ENCODE assay signal across 19 mouse cellular contexts in the genomic region with DNA sequence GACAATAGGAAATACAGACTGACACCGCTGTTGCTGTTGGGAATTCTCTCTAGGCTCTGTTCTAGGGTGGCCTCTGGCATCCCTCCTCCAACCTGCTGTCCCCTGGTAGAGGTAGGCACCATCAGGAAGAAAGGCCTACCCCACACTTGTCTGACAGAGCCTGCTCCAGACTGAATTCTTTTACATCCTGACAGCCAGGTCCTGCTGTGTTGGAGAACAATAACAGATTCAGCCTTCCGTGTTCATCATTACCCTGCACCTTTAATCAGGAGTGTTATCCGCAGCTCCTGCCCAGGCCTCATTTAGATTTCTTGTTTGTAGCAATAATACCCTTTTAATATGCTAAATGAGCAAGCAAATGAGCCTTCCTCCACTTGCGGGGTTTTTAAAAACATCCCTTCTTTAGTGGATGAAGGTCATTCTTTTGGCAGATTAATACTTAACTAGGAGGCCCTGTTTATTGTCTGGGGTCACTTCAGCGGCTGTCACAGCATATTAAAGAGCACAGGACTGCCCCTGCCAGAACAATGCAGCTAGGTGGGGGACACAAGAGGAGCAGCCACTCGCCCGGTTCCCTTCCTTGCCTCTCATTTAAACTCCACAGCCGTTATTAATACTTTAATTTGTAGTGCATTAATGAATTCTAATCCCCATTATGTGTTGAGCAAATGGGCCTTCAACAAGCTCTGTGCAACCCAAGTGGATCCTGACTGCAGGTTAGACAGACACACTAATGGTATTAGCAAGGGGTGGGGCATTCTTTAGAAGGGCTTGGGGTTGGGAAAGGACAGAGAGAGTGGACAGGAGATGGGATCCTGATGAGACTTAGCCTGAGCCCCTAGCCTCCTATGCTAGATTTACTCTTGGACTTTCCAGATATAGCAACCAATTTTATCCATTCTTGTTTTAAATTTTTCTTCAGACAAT. TPM values are rescaled to one million over a fixed set of nuclear protein-coding genes. Genes with fewer than 3 reads are reported as not detected.
DNase-seq lines count a peak whose midpoint lies in the region; ATAC-seq lines count a peak whose summit lies in the region.
"Had no signal": no experiment of that assay in that cellular context is flagged by ENCODE, and none has a peak within 500 bp of the region (broad histone marks: within the 10 kb centered on the region; RNA-seq: fewer than 3 reads in every experiment).

No protein-coding gene starts in this region.

- H3K4me2 ChIP-seq in hindbrain, embryonic 11.5 days (replicated peaks; ENCODE audit: low read depth, low read length): no peak overlapping the region
- H3K4me2 ChIP-seq in midbrain, embryonic 14.5 days (ENCODE audit: low read length): no peak overlapping the region
- H3K4me2 ChIP-seq: heart, embryonic 12.5 days; intestine, embryonic 15.5 days; limb, embryonic 13.5 days had no signal

- no peaks in the 10 kb centered on the region for H3K9me3 ChIP-seq in hindbrain, embryonic 11.5 days (ENCODE audit: control insufficient read depth, low read length)
- no peaks in the 10 kb centered on the region for H3K9me3 ChIP-seq in hindbrain, embryonic 10.5 days
- H3K9me3 ChIP-seq in midbrain, embryonic 14.5 days (ENCODE audit: control insufficient read depth, low read length): no peaks in the 10 kb centered on the region
- H3K9me3 ChIP-seq: heart, embryonic 12.5 days; intestine, embryonic 15.5 days; limb, embryonic 13.5 days had no signal

- H3K27me3 ChIP-seq in hindbrain, embryonic 11.5 days (ENCODE audit: control insufficient read depth, insufficient read depth, low read length): no peaks in the 10 kb centered on the region
- peaks cover 71% of the 10 kb centered on the region for H3K27me3 ChIP-seq in hindbrain, embryonic 10.5 days (ENCODE audit: insufficient read depth, poor library complexity, severe bottlenecking)
- H3K27me3 ChIP-seq in midbrain, embryonic 14.5 days (ENCODE audit: control insufficient read depth, insufficient read depth, low read length): peaks cover 6% of the 10 kb centered on the region; the same call in 1 of the 2 replicates
- H3K27me3 ChIP-seq: intestine, embryonic 15.5 days; limb, embryonic 13.5 days had no signal

- peak; percentile 10 for DNase-seq in hindbrain, embryonic 11.5 days (ENCODE audit: low spot score)
- no peak for DNase-seq in hindbrain, embryonic 10.5 days (ENCODE audit: low spot score)
- DNase-seq in R1 (ENCODE audit: low read depth, low spot score): peak; percentile 8
- DNase-seq in embryo, embryonic 9.5 days (ENCODE audit: extremely low spot score): peak; percentile 25
- peak; percentile 40 for DNase-seq in midbrain, embryonic 14.5 days
- DNase-seq in layer of hippocampus, postnatal 25 days (ENCODE audit: extremely low spot score in 1 of 2, low spot score in 1 of 2): no peak
- no peak for DNase-seq in left cerebral cortex, postnatal 4 days
- DNase-seq: adrenal gland, postnatal 14 days; B cell, adult 2 months; cerebellum, adult 9-10 months; heart, postnatal 36 days; thymus, postnatal 4 days had no signal

- H3K4me3 ChIP-seq in hindbrain, embryonic 11.5 days (ENCODE audit: low read depth, low read length): no peak overlapping the region
- no peak overlapping the region for H3K4me3 ChIP-seq in hindbrain, embryonic 10.5 days
- no peak overlapping the region for H3K4me3 ChIP-seq in midbrain, embryonic 14.5 days (replicated peaks; ENCODE audit: low read depth, low read length)
- H3K4me3 ChIP-seq: erythroblast, embryonic 14.5 days; heart, embryonic 12.5 days; intestine, embryonic 15.5 days; left cerebral cortex, adult 2 months; limb, embryonic 13.5 days had no signal

- peaks cover 2% of the 10 kb centered on the region; the same call in 1 of the 2 replicates for H3K4me1 ChIP-seq in hindbrain, embryonic 11.5 days (replicated peaks; ENCODE audit: control insufficient read depth, insufficient read depth, low read length)
- peaks cover 13% of the 10 kb centered on the region for H3K4me1 ChIP-seq in hindbrain, embryonic 10.5 days (replicated peaks)
- peaks cover 6% of the 10 kb centered on the region; the same call in 1 of the 2 replicates for H3K4me1 ChIP-seq in midbrain, embryonic 14.5 days (ENCODE audit: control insufficient read depth, insufficient read depth, low read length)
- H3K4me1 ChIP-seq: intestine, embryonic 15.5 days; limb, embryonic 13.5 days had no signal

- H3K27ac ChIP-seq in hindbrain, embryonic 11.5 days (ENCODE audit: low read depth, low read length): no peak overlapping the region
- H3K27ac ChIP-seq in hindbrain, embryonic 10.5 days: no peak overlapping the region; the same call in 1 of the 2 replicates
- peak overlapping the region; percentile 62 for H3K27ac ChIP-seq in midbrain, embryonic 14.5 days (replicated peaks; ENCODE audit: low read depth, low read length)
- H3K27ac ChIP-seq: intestine, embryonic 15.5 days; left cerebral cortex, adult 2 months; limb, embryonic 13.5 days; liver, embryonic 14.5 days had no signal

- WGBS in hindbrain, embryonic 11.5 days: 15% methylated on average over 8 of the region's 8 CpGs
- 22% methylated on average over 8 of the region's 8 CpGs for WGBS in hindbrain, embryonic 10.5 days
- 10% methylated on average over 8 of the region's 8 CpGs for WGBS in midbrain, embryonic 14.5 days

- no peak overlapping the region for H3K9ac ChIP-seq in hindbrain, embryonic 11.5 days (ENCODE audit: low read depth, low read length)
- H3K9ac ChIP-seq in midbrain, embryonic 14.5 days (replicated peaks; ENCODE audit: low read length): no peak overlapping the region
- H3K9ac ChIP-seq: heart, embryonic 12.5 days; intestine, embryonic 15.5 days; limb, embryonic 13.5 days; liver, embryonic 14.5 days had no signal

- intact Hi-C loops in left cerebral cortex, postnatal 4 days (cut with DNase I): no loop called here

- ATAC-seq in hindbrain, embryonic 11.5 days (ENCODE audit: low FRiP score): no peak
- ATAC-seq in midbrain, embryonic 14.5 days (ENCODE audit: low FRiP score, low TSS enrichment): no peak
- ATAC-seq: activated CD4-positive, CD25-positive, alpha-beta regulatory T cell, adult 4 months; intestine, embryonic 15.5 days had no signal

- no peaks in the 10 kb centered on the region for H3K36me3 ChIP-seq in hindbrain, embryonic 11.5 days (ENCODE audit: control insufficient read depth, insufficient read depth, low read length)
- no peaks in the 10 kb centered on the region for H3K36me3 ChIP-seq in hindbrain, embryonic 10.5 days
- no peaks in the 10 kb centered on the region for H3K36me3 ChIP-seq in midbrain, embryonic 14.5 days (ENCODE audit: control insufficient read depth, insufficient read depth, low read length)
- H3K36me3 ChIP-seq: heart, embryonic 12.5 days; intestine, embryonic 15.5 days; limb, embryonic 13.5 days had no signal

RNA-seq across cellular contexts. Expression of a gene that starts 21.1 kb away (rescaled TPM):
- polyA plus RNA-seq in hindbrain, embryonic 11.5 days (2014; fragmentation: Nextera tagmentation; extraction: Ambion mirVana): 7.5 and 8.2 TPM in 2 replicates
- polyA plus RNA-seq in hindbrain, embryonic 10.5 days (2016; fragmentation: Nextera tagmentation; extraction: Ambion mirVana): 4.7 and 6.2 TPM in 2 replicates
- polyA plus RNA-seq in midbrain, embryonic 14.5 days (2014; fragmentation: Nextera tagmentation; extraction: Ambion mirVana): 5.8 and 8.0 TPM in 2 replicates
- 10 to 100 TPM in 1 of 2 experiments, 1 to 10 TPM in 1; 9.1 to 11.2 TPM for total RNA-seq in layer of hippocampus, postnatal 25 days (2021)
- total RNA-seq in left cerebral cortex, postnatal 4 days (2021): 10 to 100 TPM; 10.4 to 10.8 TPM

Comparison
In these comparisons a context has a peak if more than half of its experiments do, and no peak if none do; other contexts are left out.
1. DNase-seq: peak in hindbrain, embryonic 11.5 days (single experiment), R1 (single experiment), embryo, embryonic 9.5 days (single experiment) and midbrain, embryonic 14.5 days (single experiment); none in hindbrain, embryonic 10.5 days (single experiment), layer of hippocampus, postnatal 25 days (0 of 2) and left cerebral cortex, postnatal 4 days (single experiment).